Mouse (Mus musculus) cerebellum, adult 2 months (tissue): ENCODE data around the gene Rpusd3.

ENCODE experiments used
- CTCF ChIP-seq: fragments of 200-500 bp; IDR thresholded peaks from 2 replicates; pipeline ENCODE4 v1.5.1; 2011; ENCODE audit warnings: low read depth, mild to moderate bottlenecking, control low read depth, low read length, moderate library complexity, borderline replicate concordance; ENCODE audit not compliant: insufficient read depth
- POLR2A ChIP-seq: fragments of 200-500 bp; IDR thresholded peaks from 2 replicates; pipeline ENCODE4 v1.6.1; 2011; ENCODE audit warnings: low read length, control low read depth, borderline replicate concordance; ENCODE audit not compliant: insufficient read depth

DNA sequence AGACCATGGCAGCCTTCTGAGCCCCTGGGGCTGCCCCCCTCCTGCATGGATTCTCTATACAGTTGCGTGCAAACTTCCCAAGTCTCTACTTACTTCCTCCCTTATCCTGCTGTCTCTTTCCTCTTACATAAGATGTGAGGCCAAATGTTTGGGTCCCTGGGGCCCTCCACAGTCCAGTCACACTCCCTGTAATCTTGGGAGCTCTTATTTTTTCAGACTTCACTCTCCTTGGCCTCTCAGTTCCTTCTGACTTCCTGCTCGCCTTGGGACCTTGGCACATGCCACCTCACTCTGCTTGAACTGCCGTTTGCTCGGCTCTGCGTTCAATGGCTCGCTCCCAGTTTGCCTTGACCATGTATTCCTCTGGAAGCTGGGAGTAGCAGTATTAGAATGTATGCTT lies 25.2 kb downstream of the Rpusd3 start:
- TF ChIP-seq POLR2A (no peak), CTCF (no peak)
